Mouse (Mus musculus): ENCODE results near the gene Ftsj1. TPM values are rescaled to one million over a fixed set of nuclear protein-coding genes. Genes with fewer than 3 reads are reported as not detected.

Gene Ftsj1
- polyA plus RNA-seq, 1 experiment from 2014 or later, result 35.1 TPM

Other genes with a start within 250 kb of the Ftsj1 start
- gene Glod5, start 233.9 kb downstream of the Ftsj1 start, polyA plus RNA-seq (2015; fragmentation: Nextera tagmentation; extraction: Ambion mirVana), result 1.8 and 2.1 TPM in 2 replicates
- 42.1 and 42.4 TPM in 2 replicates for gene Suv39h1, start 177.6 kb downstream of the Ftsj1 start, polyA plus RNA-seq (2015; fragmentation: Nextera tagmentation; extraction: Ambion mirVana)
- 0.41 and 0.62 TPM in 2 replicates for gene Was, start 161.9 kb downstream of the Ftsj1 start, polyA plus RNA-seq (2015; fragmentation: Nextera tagmentation; extraction: Ambion mirVana)
- gene Wdr13, start 119.5 kb downstream of the Ftsj1 start, polyA plus RNA-seq (2015; fragmentation: Nextera tagmentation; extraction: Ambion mirVana), result 31.5 and 35.5 TPM in 2 replicates
- 396 and 404 TPM in 2 replicates for gene Rbm3, start 106.5 kb downstream of the Ftsj1 start, polyA plus RNA-seq (2015; fragmentation: Nextera tagmentation; extraction: Ambion mirVana)
- gene Tbc1d25, start 76.2 kb downstream of the Ftsj1 start, polyA plus RNA-seq (2015; fragmentation: Nextera tagmentation; extraction: Ambion mirVana), result 10.9 and 11.6 TPM in 2 replicates
- 53.3 and 67.0 TPM in 2 replicates for gene Ebp, start 58.9 kb downstream of the Ftsj1 start, polyA plus RNA-seq (2015; fragmentation: Nextera tagmentation; extraction: Ambion mirVana)
- 13.8 and 15.9 TPM in 2 replicates for gene Porcn, start 45.9 kb downstream of the Ftsj1 start, polyA plus RNA-seq (2015; fragmentation: Nextera tagmentation; extraction: Ambion mirVana)
- 26.0 and 31.3 TPM in 2 replicates for gene Slc38a5, start 18.7 kb upstream of the Ftsj1 start, polyA plus RNA-seq (2015; fragmentation: Nextera tagmentation; extraction: Ambion mirVana)
- not detected in 2 replicates for gene Ssxb10, start 75.0 kb upstream of the Ftsj1 start, polyA plus RNA-seq (2015; fragmentation: Nextera tagmentation; extraction: Ambion mirVana)
- gene Ssxb9, start 114.6 kb upstream of the Ftsj1 start, polyA plus RNA-seq (2015; fragmentation: Nextera tagmentation; extraction: Ambion mirVana), result not detected in 2 replicates
- gene Ssxb1, start 160.9 kb upstream of the Ftsj1 start, polyA plus RNA-seq (2015; fragmentation: Nextera tagmentation; extraction: Ambion mirVana), result not detected in 2 replicates
- gene Ssxb2, start 209.3 kb upstream of the Ftsj1 start, polyA plus RNA-seq (2015; fragmentation: Nextera tagmentation; extraction: Ambion mirVana), result not detected in 2 replicates

Data from stomach, embryonic 16.5 days (tissue).